ENCODE assay signal across 24 mouse cellular contexts in the genomic region with DNA sequence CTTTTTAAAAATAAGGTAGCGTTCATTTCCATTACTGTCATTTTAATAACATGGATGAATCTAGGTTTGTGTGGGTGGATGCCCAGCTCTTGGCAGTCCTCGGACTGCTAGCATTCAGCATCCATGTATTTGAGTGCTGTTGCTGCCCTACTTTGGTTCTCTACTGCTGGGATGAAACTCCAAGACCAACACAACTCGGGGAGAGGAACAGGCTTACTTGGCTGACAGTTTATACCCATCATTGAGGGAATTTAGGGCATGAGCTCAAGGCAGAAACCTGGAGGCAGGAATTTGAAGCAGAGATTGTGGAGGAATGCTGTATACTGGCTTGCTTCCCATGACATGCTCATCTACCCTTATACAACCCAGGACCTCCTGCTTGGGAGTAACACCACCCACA.
"Had no signal": no experiment of that assay in that cellular context is flagged by ENCODE, and none has a peak within 500 bp of the region (broad histone marks: within the 10 kb centered on the region; RNA-seq: fewer than 3 reads in every experiment).

No protein-coding gene starts in this region.

- H3K9me3 ChIP-seq: heart, embryonic 13.5 days; heart, embryonic 15.5 days; hindbrain, embryonic 13.5 days; hindbrain, embryonic 15.5 days; kidney, embryonic 15.5 days; limb, embryonic 10.5 days; limb, embryonic 12.5 days; liver, embryonic 13.5 days; liver, embryonic 15.5 days had no signal

- H3K27me3 ChIP-seq: heart, embryonic 13.5 days; heart, embryonic 15.5 days; hindbrain, embryonic 13.5 days; hindbrain, embryonic 15.5 days; kidney, embryonic 15.5 days; limb, embryonic 12.5 days; liver, embryonic 13.5 days; liver, embryonic 15.5 days had no signal

- H3K36me3 ChIP-seq: heart, embryonic 13.5 days; heart, embryonic 15.5 days; kidney, embryonic 15.5 days; limb, embryonic 10.5 days; limb, embryonic 12.5 days; liver, embryonic 13.5 days; liver, embryonic 15.5 days had no signal

- H3K4me3 ChIP-seq: heart, embryonic 13.5 days; heart, embryonic 15.5 days; hindbrain, embryonic 13.5 days; hindbrain, embryonic 15.5 days; kidney, embryonic 15.5 days; layer of hippocampus, adult 2 months; left cerebral cortex, adult 2 months; limb, embryonic 10.5 days; limb, embryonic 12.5 days; liver, embryonic 13.5 days; liver, embryonic 15.5 days had no signal

- H3K4me1 ChIP-seq: heart, embryonic 13.5 days; heart, embryonic 15.5 days; hindbrain, embryonic 13.5 days; hindbrain, embryonic 15.5 days; kidney, embryonic 15.5 days; limb, embryonic 10.5 days; limb, embryonic 12.5 days; liver, embryonic 13.5 days; liver, embryonic 15.5 days had no signal

- H3K27ac ChIP-seq: heart, embryonic 13.5 days; heart, embryonic 15.5 days; hindbrain, embryonic 13.5 days; hindbrain, embryonic 15.5 days; hindbrain, postnatal 0 days; kidney, embryonic 15.5 days; kidney, postnatal 0 days; layer of hippocampus, adult 2 months; left cerebral cortex, adult 2 months; limb, embryonic 10.5 days; limb, embryonic 12.5 days; liver, embryonic 13.5 days; liver, embryonic 15.5 days had no signal

- ATAC-seq: hindbrain, postnatal 0 days; intestine, embryonic 16.5 days had no signal

- DNase-seq: gastrocnemius, postnatal 14 days; gastrocnemius, postnatal 36 days; heart, adult 18-20 months; heart, postnatal 14 days; kidney, adult 11 months; kidney, adult 2 months; kidney, adult 9 months; kidney, postnatal 14 days; kidney, postnatal 4 days; liver; liver, embryonic 13.5 days had no signal
